Mouse (Mus musculus) NIH3T3 (cell line): ENCODE measurements around the gene Terb1.

ENCODE experiments used
- DNase-seq: peaks from one replicate; pipeline ENCODE4 v3.0.0-alpha.2; 2012; ENCODE audit warnings: low read depth

The Terb1 gene

GRCm38 (mm10) chr8:104509061-104510006, at the start of gene Terb1:
TSS of gene Terb1 (minus strand) at chr8:104509910.
- DNase-seq: no peak

- DNase-seq: no peak
Observed at GRCm38 (mm10) chr8:104557226-104557625, 47.5 kb upstream of the Terb1 start.

DNA sequence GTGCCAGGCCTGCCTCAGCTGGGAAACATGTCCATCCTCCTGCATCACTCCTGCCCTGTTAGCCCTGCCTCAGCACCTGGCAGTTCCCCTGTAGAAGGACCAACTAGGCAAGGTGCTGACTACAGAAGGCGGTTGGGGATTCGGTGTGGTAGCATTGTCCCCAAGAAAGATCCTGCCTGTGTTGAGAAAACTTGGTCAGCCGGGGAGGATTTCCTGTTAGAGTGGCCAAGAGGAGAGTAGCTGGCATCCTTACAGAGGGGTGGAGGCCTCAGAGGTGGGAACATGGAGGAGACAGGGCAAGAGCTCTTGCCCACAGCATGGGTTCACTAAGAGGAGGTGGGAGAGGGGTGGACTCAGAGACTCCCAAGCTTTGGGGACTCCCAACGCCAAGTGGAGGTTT, 45.5 kb upstream of the Terb1 start:
- DNase-seq: no peak

DNA sequence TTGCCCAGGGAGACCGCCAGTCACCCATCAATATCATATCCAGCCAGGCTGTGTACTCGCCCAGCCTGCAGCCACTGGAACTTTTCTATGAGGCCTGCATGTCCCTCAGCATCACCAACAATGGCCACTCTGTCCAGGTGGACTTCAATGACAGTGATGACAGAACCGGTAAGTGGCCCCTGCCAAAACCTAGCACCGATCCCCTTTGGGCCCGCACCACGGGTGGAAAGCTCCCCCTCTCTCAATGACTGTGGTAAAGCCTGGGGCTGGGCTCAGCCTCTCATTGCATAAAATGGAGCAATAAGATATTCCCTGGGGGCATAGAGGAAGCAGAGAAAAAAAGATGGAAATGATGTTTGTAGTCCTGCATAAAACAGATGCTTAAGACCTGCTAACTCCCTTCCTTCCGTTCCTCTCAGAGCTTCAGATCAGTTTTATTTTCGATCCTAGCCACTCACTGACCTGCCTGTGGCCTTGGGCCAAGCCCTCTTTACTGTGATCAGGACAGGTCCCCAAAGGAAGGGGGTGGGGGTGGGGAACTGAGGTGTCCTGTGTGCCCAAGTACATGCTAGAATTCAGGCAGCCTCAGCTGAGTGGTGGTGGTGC, 33.8 kb upstream of the Terb1 start:
- no peak for DNase-seq

- DNase-seq: no peak
Observed at GRCm38 (mm10) chr8:104542160-104542559, 32.5 kb upstream of the Terb1 start.

DNA sequence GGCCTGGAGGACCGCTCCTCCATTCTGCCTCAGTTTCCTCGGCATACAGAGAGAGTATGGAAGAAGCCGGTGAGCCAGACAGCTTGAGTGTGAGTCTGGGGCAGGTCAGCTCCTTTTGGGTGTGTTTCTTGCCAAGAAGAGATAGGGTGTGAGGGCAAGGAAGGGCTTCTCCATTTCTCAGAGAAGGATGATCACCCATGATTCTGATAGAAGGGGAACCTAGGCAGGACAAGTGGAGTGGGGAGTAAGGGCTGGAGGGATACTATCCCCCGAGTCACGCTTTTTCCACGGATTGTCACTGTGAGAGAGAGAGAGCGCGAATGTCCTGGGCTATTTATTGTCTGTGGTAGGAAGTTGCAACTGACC, 31.8 kb upstream of the Terb1 start:
- no peak for DNase-seq

DNA sequence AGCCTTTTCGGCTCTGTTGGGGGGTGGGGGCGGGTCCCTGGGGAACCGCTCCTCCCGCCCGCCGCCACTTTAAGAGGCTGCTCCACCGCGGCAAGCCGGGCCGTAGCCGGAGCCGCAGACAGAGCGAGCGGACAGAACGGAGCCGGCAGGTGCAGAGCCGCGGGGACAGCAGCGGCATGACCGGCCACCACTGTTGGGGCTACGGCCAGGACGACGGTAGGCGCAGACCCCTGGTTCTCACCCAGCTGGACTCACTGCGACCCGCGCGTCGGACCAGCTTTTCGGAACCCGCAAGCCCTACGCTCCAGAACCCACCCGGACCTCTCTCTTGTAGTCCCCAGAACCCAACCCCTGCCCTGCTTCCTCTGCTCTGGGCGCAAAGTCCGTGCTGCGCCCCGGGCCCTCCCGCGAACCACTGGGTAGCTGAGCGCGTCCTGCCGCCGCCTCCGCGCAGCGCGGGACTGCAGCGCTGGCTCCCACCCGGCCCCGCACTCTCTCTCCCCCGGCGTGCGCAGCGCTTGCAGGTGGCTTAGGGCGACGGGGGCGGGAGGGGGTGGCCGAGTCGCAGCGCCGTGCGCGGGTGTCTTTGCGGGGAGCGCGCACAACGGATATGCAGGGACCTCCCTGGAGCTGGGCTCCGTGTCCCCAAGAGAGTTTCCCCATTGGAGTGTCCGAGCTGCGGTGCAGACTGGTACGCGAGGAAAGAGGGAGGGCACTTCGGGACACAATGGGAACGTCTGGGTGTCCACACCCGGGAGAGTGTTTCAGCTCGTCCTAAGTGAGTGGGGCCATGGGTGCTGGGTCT, 31.2 kb upstream of the Terb1 start:
- no peak for DNase-seq

DNA sequence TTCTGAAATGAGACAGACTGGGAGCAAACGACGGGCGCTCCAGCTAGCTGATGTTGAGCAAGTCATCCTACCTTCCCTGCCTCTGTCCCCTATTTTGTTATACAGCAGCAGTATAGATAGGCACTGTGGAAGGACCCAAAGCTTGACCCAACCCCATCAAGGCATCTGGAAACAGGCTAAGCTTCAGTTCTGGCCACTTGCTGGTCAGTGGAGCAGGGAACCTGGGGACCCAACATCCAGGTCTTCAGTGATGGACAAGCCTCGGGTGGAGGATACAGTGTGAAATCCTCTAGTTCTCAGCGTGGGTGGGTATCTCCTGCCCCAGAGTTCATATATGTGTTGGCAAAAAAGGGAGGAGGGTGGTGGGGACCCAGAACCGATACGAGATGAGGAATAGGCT, 30.5 kb upstream of the Terb1 start:
- DNase-seq: no peak

DNA sequence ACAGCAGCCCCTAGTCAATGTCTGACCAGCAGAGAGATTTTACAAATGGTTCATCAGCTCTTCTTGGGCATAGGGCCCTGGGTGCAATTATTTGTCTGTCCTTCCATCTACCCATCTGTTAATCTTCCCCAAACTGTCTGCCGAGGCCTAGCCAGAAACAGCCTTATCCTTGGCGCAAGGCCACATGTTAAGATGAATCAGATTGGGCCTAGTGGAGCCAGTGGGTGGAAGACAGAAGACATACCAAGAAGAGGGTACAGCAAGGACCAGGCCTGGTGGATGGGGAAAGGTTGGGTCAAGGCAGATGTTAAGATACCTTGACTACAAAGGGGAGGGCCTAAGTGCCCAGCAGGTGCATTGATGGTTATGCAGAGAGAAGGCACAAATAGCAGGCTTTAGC, 29.9 kb upstream of the Terb1 start:
- peak; percentile 30 for DNase-seq

DNA sequence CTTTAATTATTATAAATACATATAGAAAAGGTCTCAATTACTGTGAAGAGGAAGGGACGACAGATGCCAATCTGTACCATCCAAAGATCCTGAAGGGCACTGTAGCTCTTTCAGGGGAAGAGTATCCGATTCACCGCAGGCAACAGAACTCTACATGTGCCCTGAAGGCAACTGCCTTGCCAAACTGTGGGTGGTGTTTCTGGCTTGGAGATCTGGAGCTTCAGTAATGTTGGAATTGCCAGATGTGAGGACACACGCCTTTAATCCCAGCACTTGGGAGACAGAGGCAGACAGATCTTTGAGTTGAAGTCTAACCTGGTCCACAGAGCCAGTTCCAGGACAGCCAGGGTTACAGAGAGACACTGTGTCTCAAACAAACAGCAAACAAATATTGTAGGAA, 29.2 kb upstream of the Terb1 start:
- no peak for DNase-seq

- no peak for DNase-seq
Observed at GRCm38 (mm10) chr8:104536028-104536427, 26.3 kb upstream of the Terb1 start.

DNA sequence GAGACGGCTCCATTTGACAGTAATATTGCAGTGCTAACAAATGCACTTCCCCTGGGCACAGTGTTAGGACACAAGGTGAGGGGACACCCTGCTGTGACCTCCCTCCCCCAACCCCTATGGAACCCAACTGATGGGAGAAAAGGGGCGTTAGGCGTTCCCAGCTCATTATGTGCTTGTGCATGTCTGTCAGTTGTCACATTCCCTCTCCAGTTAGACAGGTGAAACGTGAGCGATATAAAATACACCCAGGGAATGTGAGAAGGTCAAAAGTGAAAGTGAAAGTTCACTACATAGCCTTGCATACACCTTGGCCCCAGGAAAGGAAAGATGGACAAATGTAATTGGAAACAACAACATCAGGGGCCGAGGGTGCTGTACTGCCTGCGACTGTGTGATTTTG, 25.7 kb upstream of the Terb1 start:
- peak; percentile 11 for DNase-seq

GRCm38 (mm10) chr8:104534779-104535141, 25.1 kb upstream of the Terb1 start:
- DNase-seq: no peak

GRCm38 (mm10) chr8:104533971-104534778, 24.5 kb upstream of the Terb1 start, which contains the start of the genes Nae1 and Car7:
TSS of gene Nae1 (minus strand) at chr8:104534637.
TSS of gene Car7 (plus strand) at chr8:104534689.
- DNase-seq: peak; percentile 98

DNA sequence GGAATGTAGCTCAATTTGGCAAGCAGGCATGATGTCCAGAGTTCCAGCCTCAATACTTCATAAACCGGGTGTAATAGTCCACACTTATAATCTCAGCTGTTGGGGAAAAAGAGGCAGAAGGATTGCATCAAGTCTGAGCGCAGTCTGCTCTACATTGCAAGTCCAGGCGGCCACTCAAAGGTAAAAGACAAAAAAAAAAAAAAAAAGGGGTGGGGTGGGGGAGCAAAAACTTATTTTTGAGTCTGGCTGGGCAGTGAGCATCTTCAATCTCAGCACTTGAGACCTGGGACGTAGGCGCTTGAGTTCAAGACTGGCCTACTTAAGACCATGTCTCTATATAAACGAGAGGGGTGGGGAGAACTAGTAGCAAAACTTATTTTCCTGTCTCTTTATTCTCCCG, 23.8 kb upstream of the Terb1 start:
- DNase-seq: no peak

DNA sequence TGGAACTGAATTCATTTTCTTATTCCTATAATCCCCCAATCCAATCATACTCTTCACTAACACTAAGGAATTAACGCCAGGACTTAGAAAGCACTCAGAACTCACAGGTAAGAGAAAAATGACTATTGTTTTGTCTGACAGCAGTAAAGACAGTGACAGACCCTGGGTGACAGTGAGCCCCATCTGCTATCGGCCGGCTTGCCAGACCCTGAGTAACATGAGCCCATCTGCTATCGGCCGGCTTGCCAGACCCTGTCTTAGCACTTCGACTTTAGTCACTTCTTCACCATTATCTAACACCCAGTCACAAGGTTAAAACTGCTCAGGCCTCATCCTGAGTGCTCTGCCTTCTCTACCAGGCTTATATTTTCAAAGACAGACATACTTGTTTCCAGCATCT, 20.0 kb upstream of the Terb1 start:
- DNase-seq: no peak

DNA sequence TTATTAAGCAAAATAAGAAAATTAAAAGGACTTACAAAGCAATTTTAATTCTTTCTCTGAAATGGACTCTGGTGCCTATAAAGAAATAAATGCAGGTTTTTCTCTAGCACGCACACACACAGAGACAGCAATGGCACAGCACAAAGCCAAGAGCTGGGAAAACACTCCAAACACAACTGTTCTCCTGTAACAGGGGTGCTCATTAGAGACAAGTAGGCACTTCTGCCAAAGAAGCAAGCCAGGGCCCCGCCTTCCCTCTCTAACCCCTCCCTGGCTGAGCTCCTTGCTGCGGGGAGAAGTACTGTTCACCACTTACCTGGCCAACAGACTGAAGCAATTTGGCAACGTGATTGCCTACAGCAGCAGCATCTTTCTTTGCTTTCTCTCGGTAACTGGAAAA, 8.2 kb upstream of the Terb1 start:
- DNase-seq: no peak

GRCm38 (mm10) chr8:104510134-104510533, 424 bp upstream of the Terb1 start:
- no peak for DNase-seq

- DNase-seq: no peak
Observed at GRCm38 (mm10) chr8:104479091-104479490, 30.6 kb downstream of the Terb1 start.

GRCm38 (mm10) chr8:104472465-104472864, 37.2 kb downstream of the Terb1 start:
- no peak for DNase-seq

DNA sequence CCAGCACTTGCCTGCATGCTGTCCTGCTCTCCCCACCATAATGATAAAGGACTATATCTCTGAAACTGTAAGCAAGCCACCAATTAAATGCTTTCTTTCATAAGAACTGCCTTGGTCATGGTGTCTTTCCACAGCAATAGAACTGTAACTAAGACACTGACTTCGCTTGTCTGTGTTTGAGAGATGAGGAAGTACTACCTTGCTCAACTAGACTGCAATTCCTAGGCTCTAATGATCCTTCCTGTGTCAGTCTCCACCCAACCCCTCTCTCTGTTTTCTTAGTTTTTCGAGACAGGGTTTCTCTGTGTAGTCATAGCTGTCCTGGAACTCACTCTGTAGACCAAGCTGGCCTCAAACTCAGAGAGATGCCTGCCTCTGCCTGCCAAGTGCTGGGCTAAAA, 42.2 kb downstream of the Terb1 start:
- no peak for DNase-seq

DNA sequence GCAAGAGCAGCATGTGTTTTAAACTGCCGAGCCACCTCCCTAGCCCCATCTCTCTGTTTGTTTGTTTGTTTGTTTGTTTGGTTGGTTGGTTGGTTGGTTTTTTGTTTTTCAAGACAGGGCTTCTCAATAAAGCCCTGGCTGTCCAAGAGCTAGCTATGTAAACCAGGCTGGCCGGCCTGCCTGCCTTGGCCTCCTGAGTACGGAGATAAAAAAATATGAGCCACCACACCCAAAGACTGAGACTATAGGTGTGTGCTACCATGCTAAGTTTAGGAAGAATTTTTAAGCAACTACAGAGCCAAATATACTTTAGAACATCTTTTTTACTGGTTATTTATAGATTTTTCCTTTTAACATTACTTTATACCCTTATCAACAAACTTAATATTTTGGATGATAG, 57.5 kb downstream of the Terb1 start:
- DNase-seq: no peak
